Mouse (Mus musculus) CH12.LX (cell line): ENCODE measurements around the gene Entpd1. TPM values are rescaled to one million over a fixed set of nuclear protein-coding genes. Genes with fewer than 3 reads are reported as not detected.

ENCODE experiments used
- DNase-seq: peaks from one replicate; pipeline ENCODE4 v3.0.0-alpha.2; 2013; ENCODE audit errors: extremely low read depth
- H3K27ac ChIP-seq: 2 replicates; pipeline ENCODE4 v1.5.1; 2012; ENCODE audit warnings: low read depth, mild to moderate bottlenecking, control low read depth, moderate library complexity; ENCODE audit not compliant: insufficient read depth
- H3K27me3 ChIP-seq: replicated peaks from 2 replicates; pipeline ENCODE3; 2012; ENCODE audit warnings: inconsistent platforms
- H3K36me3 ChIP-seq, 2 experiments: replicated peaks in 1 of 2; 2 replicates each; pipeline versions ENCODE3 to v1.6.1; 2012; ENCODE audit warnings: inconsistent platforms in 1 of 2, low read length in 1 of 2, mild to moderate bottlenecking in 1 of 2, mixed read lengths in 1 of 2, moderate library complexity in 1 of 2; ENCODE audit not compliant: control insufficient read depth in 1 of 2, insufficient read depth in 1 of 2
- H3K4me1 ChIP-seq, 2 experiments: 2 replicates each; pipeline ENCODE4 v1.6.1; 2012; ENCODE audit warnings: inconsistent platforms in 1 of 2, moderate library complexity in 1 of 2; ENCODE audit not compliant: insufficient read depth in 2 of 2, control insufficient read depth in 1 of 2
- H3K4me2 ChIP-seq: 2 replicates; pipeline ENCODE4 v1.6.1; 2012; ENCODE audit warnings: low read depth, mild to moderate bottlenecking, control low read depth; ENCODE audit not compliant: poor library complexity, insufficient read depth, severe bottlenecking
- H3K4me3 ChIP-seq, 3 experiments: fragments of 150-350 bp in 1 of 3; sonication (generic) in 1 of 3; replicated peaks in 1 of 3; 2 replicates each; pipeline versions ENCODE3 to v1.5.1; 2011 to 2012; ENCODE audit warnings: low read depth in 2 of 3, low read length in 2 of 3, mild to moderate bottlenecking in 2 of 3, moderate library complexity in 2 of 3, control low read depth in 1 of 3, improper control_type of control experiment in 1 of 3, inconsistent platforms in 1 of 3, mixed read lengths in 1 of 3; ENCODE audit not compliant: poor library complexity in 1 of 3
- H3K79me2 ChIP-seq: replicated peaks from 2 replicates; pipeline ENCODE4 v1.6.1; 2012; ENCODE audit warnings: mild to moderate bottlenecking, moderate library complexity; ENCODE audit not compliant: control insufficient read depth, poor library complexity, insufficient read depth, severe bottlenecking; ENCODE audit errors: extremely low read depth
- H3K9ac ChIP-seq: 2 replicates; pipeline ENCODE4 v1.6.1; 2012; ENCODE audit warnings: low read depth, mild to moderate bottlenecking, control low read depth, moderate library complexity; ENCODE audit not compliant: insufficient read depth
- H3K9me3 ChIP-seq: replicated peaks from 2 replicates; pipeline ENCODE3; 2012; ENCODE audit warnings: low read length, inconsistent platforms, mixed read lengths
- CHD1 ChIP-seq: IDR thresholded peaks from 2 replicates; pipeline ENCODE4 v1.6.1; 2012; ENCODE audit warnings: low read depth, low read length, improper control_type of control experiment, inconsistent platforms
- GABPA ChIP-seq: IDR thresholded peaks from 2 replicates; pipeline ENCODE4 v1.6.1; 2012; ENCODE audit warnings: low read depth, low read length, improper control_type of control experiment, inconsistent platforms; ENCODE audit not compliant: insufficient replicate concordance
- HCFC1 ChIP-seq: IDR thresholded peaks from 2 replicates; pipeline ENCODE4 v1.6.1; 2012; ENCODE audit warnings: low read depth, mild to moderate bottlenecking, inconsistent platforms, low read length, improper control_type of control experiment
- IRF4 ChIP-seq: IDR thresholded peaks from 2 replicates; pipeline ENCODE4 v1.6.1; 2014; ENCODE audit warnings: low read depth, mild to moderate bottlenecking, inconsistent platforms, low read length, improper control_type of control experiment
- JUND ChIP-seq: conservative IDR thresholded peaks from 2 replicates; pipeline ENCODE4 v1.6.1; 2011; ENCODE audit warnings: low read depth, low read length, improper control_type of control experiment
- MAFK ChIP-seq: IDR thresholded peaks from 2 replicates; pipeline ENCODE4 v1.6.1; 2011; ENCODE audit warnings: low read length, improper control_type of control experiment; ENCODE audit not compliant: insufficient replicate concordance
- MAX ChIP-seq: IDR thresholded peaks from 2 replicates; pipeline ENCODE4 v1.6.1; 2011; ENCODE audit warnings: low read length, improper control_type of control experiment
- MAZ ChIP-seq: IDR thresholded peaks from 2 replicates; pipeline ENCODE4 v1.6.1; 2012; ENCODE audit warnings: low read depth, mild to moderate bottlenecking, inconsistent platforms, low read length, improper control_type of control experiment, moderate library complexity
- MXI1 ChIP-seq: IDR thresholded peaks from 2 replicates; pipeline ENCODE4 v1.6.1; 2011; ENCODE audit warnings: mild to moderate bottlenecking, low read depth, low read length, improper control_type of control experiment
- NRF1 ChIP-seq: IDR thresholded peaks from 2 replicates; pipeline ENCODE4 v1.6.1; 2014; ENCODE audit warnings: low read depth, mild to moderate bottlenecking, inconsistent platforms, low read length, improper control_type of control experiment, moderate library complexity
- PAX5 ChIP-seq: IDR thresholded peaks from 2 replicates; pipeline ENCODE4 v1.6.1; 2012; ENCODE audit warnings: low read length, inconsistent platforms, mixed read lengths
- POLR2A ChIP-seq: IDR thresholded peaks from 2 replicates; pipeline ENCODE4 v1.6.1; 2011; ENCODE audit warnings: low read depth, mild to moderate bottlenecking, improper control_type of control experiment, low read length
- RCOR1 ChIP-seq: conservative IDR thresholded peaks from 2 replicates; pipeline ENCODE4 v1.6.1; 2012; ENCODE audit warnings: low read depth, mild to moderate bottlenecking, inconsistent platforms, low read length, improper control_type of control experiment
- SMC3 ChIP-seq: IDR thresholded peaks from 2 replicates; pipeline ENCODE4 v1.6.1; 2011; ENCODE audit warnings: low read depth, low read length, improper control_type of control experiment
- TBP ChIP-seq: conservative IDR thresholded peaks from 2 replicates; pipeline ENCODE4 v1.6.1; 2011; ENCODE audit warnings: low read depth, low read length, improper control_type of control experiment
- TCF12 ChIP-seq: IDR thresholded peaks from 2 replicates; pipeline ENCODE4 v1.6.1; 2014; ENCODE audit warnings: low read depth, mild to moderate bottlenecking, inconsistent platforms, low read length, improper control_type of control experiment
- UBTF ChIP-seq: IDR thresholded peaks from 2 replicates; pipeline ENCODE4 v1.6.1; 2012; ENCODE audit warnings: low read depth, mild to moderate bottlenecking, inconsistent platforms, low read length, improper control_type of control experiment, moderate library complexity
- USF1 ChIP-seq: IDR thresholded peaks from 2 replicates; pipeline ENCODE4 v1.6.1; 2014; ENCODE audit warnings: low read depth, mild to moderate bottlenecking, inconsistent platforms, low read length, improper control_type of control experiment
- USF2 ChIP-seq: conservative IDR thresholded peaks from 2 replicates; pipeline ENCODE4 v1.6.1; 2011; ENCODE audit warnings: low read depth, low read length, improper control_type of control experiment
- ZC3H11A ChIP-seq: IDR thresholded peaks from 2 replicates; pipeline ENCODE4 v1.6.1; 2012; ENCODE audit warnings: low read depth, mild to moderate bottlenecking, inconsistent platforms, low read length, improper control_type of control experiment
- ZKSCAN1 ChIP-seq: IDR thresholded peaks from 2 replicates; pipeline ENCODE4 v1.6.1; 2012; ENCODE audit warnings: low read depth, inconsistent platforms, low read length, improper control_type of control experiment, borderline replicate concordance
- ZNF384 ChIP-seq: IDR thresholded peaks from 2 replicates; pipeline ENCODE4 v1.6.1; 2012; ENCODE audit warnings: low read depth, low read length, improper control_type of control experiment, inconsistent platforms
- dilution Hi-C: fragments of 300-500 bp; cut with MboI; formaldehyde crosslinking; loops from 2 replicates; pipeline ENCODE4 v1.14.3; 2020; ENCODE audit warnings: low sequenced_read_pairs; ENCODE audit not compliant: extremely low pct_unique_long_range_greater_than_20kb, extremely low pct_ligation_motif_present
- in situ Hi-C: fragments of 300-500 bp; cut with MboI; formaldehyde crosslinking; loops from 3 replicates; pipeline ENCODE4 v1.14.3; 2019; ENCODE audit warnings: low sequenced_read_pairs, low pct_ligation_motif_present, low pct_unique_long_range_greater_than_20kb, mixed read lengths
- polyA plus RNA-seq: library from polyadenylated mRNA; unstranded; fragments of >175 nt; gene quantifications from 2 replicates; pipeline ENCODE4 v1.2.1, GENCODE M21; 2012; ENCODE audit warnings: low read depth; ENCODE audit not compliant: insufficient read length
- total RNA-seq, 2 experiments: library from RNA; depleted of rRNA; stranded (reverse); fragments of 300-350 nt in 1 of 2; fragments of >200 nt in 1 of 2; gene quantifications; 2 replicates each; pipeline ENCODE4 v1.2.3; 2012 to 2014

Entpd1 gene
- total and polyA plus RNA-seq, 3 experiments, result 14.7 to 21.2 (median 19.5) TPM

DNA sequence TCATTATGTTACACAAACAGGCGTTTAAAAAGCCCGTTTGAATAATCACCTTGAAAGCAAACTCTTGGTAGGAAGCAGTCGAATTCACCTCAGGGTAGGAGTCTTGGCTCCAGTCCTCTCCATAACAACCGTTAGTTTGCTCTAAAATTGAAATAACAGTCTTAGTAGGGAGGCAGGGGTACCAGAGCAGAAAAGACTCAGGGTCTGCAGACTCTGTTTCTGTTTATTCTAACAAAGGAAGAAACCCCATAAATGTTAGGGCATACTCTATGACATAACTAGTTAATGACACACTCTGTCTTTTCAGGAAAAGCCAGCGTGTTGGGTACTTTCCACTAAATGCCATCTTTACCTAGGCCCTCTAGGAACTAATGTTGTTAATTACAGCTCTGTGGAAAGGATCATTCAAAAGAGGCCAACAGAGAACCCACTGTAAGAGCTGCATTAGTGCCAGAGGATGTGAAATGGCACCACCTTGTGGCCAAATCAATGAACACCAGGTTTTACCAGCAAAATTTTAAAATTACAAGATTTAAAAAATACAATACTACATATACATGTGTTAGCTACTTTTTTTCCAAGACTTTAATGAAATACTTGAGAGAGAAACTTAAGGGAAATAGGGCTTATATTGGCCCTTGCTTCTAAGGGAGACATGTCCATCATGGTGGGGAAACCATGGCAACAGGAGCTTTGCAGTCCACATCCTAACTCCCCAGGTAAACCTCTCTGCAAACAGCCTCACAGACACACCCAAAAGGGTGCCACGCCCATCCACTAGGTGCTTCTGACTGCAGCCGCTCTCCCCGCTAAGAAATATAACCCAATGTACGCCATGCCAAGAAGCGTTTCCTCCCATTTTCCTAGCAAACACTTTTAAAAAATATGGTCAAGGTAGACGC, 110.2 kb downstream of the Entpd1 start (continued):
- TF ChIP-seq SMC3 (peak; percentile 97), TCF12 (no peak), ZC3H11A (peak; percentile 95), UBTF (no peak), HCFC1 (no peak), NRF1 (no peak), PAX5 (no peak), USF1 (no peak), MAX (no peak), IRF4 (no peak), TBP (no peak), MAZ (no peak), GABPA (no peak), MAFK (no peak), JUND (peak; percentile 46; the same call in 1 of the 2 replicates), POLR2A (no peak)

DNA sequence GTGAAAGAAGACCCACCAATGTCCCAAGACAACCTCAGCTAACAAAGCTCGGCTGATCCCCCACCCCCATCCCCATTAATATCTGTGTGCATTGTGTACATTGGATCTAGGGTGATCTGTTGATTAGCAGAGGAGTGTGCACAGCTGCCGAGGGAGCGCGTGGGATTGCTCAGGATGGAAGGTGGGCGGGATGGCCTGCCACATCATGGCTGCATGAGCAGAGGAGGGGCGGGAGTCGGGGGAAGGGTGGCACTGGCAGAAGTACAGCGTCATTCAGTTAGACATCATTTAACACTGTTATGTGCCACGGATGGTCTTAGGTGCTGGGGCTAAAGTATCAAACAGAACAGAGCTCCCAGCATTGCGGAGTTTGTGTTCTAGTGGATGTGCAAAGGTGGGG, 111.3 kb downstream of the Entpd1 start:
- no peaks in the 10 kb centered on the region for H3K9me3 ChIP-seq
- peaks cover 43 to 83% of the 10 kb centered on the region in 2 experiments for H3K36me3 ChIP-seq
- H3K4me1 ChIP-seq, result peaks cover 0 to 6% of the 10 kb centered on the region in 2 experiments; a peak in 2 of 4 replicates
- no peak for TF ChIP-seq NRF1
- no peak for TF ChIP-seq USF1
- no peak for TF ChIP-seq ZKSCAN1
- TF ChIP-seq MXI1, result no peak
- TF ChIP-seq ZNF384, result no peak
- no peak for TF ChIP-seq CHD1
- TF ChIP-seq UBTF, result no peak
- no peak for TF ChIP-seq RCOR1
- TF ChIP-seq TBP, result no peak
- no peak for TF ChIP-seq USF2
- no peak for TF ChIP-seq MAFK
- no peaks in the 10 kb centered on the region for H3K27me3 ChIP-seq
- no peak overlapping the region for H3K4me2 ChIP-seq
- no peak overlapping the region for H3K9ac ChIP-seq
- dilution Hi-C loops, result no loop called here
- DNase-seq, result no peak
- in situ Hi-C loops, result loop anchor here (5.0 to 25.0 kb wide), 3 partner anchors 46 to 336 kb away; partner anchors contain the start of genes Entpd1 and Tctn3
- H3K4me3 ChIP-seq, result no peak overlapping the region
- H3K27ac ChIP-seq, result no peak overlapping the region
- H3K79me2 ChIP-seq, result no peaks in the 10 kb centered on the region
